Comparison of ENCODE assay signal across 8 mouse cellular contexts in the genomic region with DNA sequence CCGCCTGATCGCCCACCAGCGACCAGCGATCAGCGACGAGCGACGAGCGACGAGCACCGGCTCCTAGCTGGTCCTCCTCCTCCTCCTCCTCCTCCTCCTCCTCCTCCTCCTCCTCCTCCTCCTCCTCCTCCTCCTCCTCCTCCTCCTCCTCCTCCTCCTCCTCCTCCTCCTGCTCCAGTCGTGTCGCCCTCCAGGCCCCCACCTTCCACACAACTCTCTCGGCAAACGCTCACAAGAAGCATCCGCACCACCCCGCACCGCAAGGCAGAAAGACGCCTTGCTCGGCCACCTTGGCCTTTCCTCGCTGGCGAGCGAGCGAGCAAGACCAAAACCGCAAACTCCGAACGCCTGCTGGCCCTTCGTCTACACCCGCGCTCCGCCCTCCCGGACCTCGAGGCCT.
DNase-seq lines count a peak whose midpoint lies in the region; ATAC-seq and TF ChIP-seq lines count a peak whose summit lies in the region.
"Not testable (repeated sequence)": the region's sequence is repeated elsewhere in the genome, so short reads cannot be mapped to it uniquely, and the experiment has no call there.

No protein-coding gene starts in this region.

- H3K9ac ChIP-seq in hindbrain, embryonic 16.5 days (ENCODE audit: low read depth, low read length); liver, postnatal 0 days (replicated peaks): not testable (repeated sequence)

- TF ChIP-seq POLR2A in thymus, adult 2 months (IDR thresholded peaks at IDR 0.05; ENCODE audit: control insufficient read depth, extremely low read depth, insufficient read depth, low read length, poor library complexity) = not testable (repeated sequence)

- not testable (repeated sequence) for DNase-seq in G1E (ENCODE audit: low spot score); liver, postnatal 0 days
- DNase-seq in cerebellum, postnatal 4 days (ENCODE audit: low spot score in 2 of 2) = peak; percentile 27 to 42
- peak; percentile 21 to 26 for DNase-seq in gastrocnemius, postnatal 4 days (ENCODE audit: low spot score in 2 of 2)
- peak; percentile 45 to 55 for DNase-seq in layer of hippocampus, postnatal 10 days (ENCODE audit: low spot score in 2 of 2)
- DNase-seq in ovary, postnatal 14 days (ENCODE audit: low spot score) = peak; percentile 33
- DNase-seq in thymus, adult 2 months = peak; percentile 45

- H3K4me3 ChIP-seq in G1E (ENCODE audit: low read depth, low read length) = peak overlapping the region; percentile 60; the same call in 1 of the 2 replicates
- H3K4me3 ChIP-seq in hindbrain, embryonic 16.5 days (ENCODE audit: low read length) = peak overlapping the region; percentile 37
- H3K4me3 ChIP-seq in liver, postnatal 0 days (ENCODE audit: low read depth, low read length) = not testable (repeated sequence)
- H3K4me3 ChIP-seq in thymus, adult 2 months (ENCODE audit: control insufficient read depth, insufficient read depth, low read length) = peak overlapping the region; percentile 49

- H3K27me3 ChIP-seq in G1E (ENCODE audit: insufficient read depth, low read length); hindbrain, embryonic 16.5 days (replicated peaks; ENCODE audit: control insufficient read depth, insufficient read depth, low read length); liver, postnatal 0 days (ENCODE audit: insufficient read depth, low read length); thymus, adult 2 months (ENCODE audit: control insufficient read depth, insufficient read depth, low read length): not testable (repeated sequence)

- not testable (repeated sequence) for TF ChIP-seq EP300 in liver, postnatal 0 days (IDR thresholded peaks at IDR 0.05; ENCODE audit: low read depth)

- peak overlapping the region; percentile 44 for H3K4me2 ChIP-seq in hindbrain, embryonic 16.5 days (ENCODE audit: low read length)
- peak overlapping the region; percentile 40; the same call in 1 of the 2 replicates for H3K4me2 ChIP-seq in liver, postnatal 0 days (ENCODE audit: low read depth, low read length)

- H3K9me3 ChIP-seq in G1E (replicated peaks); hindbrain, embryonic 16.5 days (ENCODE audit: control insufficient read depth, low read length); liver, postnatal 0 days (ENCODE audit: low read length): not testable (repeated sequence)

- H3K4me1 ChIP-seq in G1E (ENCODE audit: insufficient read depth, low read depth, low read length); hindbrain, embryonic 16.5 days (ENCODE audit: control insufficient read depth, insufficient read depth, low read depth, low read length); liver, postnatal 0 days (ENCODE audit: insufficient read depth); thymus, adult 2 months (replicated peaks; ENCODE audit: control insufficient read depth, insufficient read depth, low read length): not testable (repeated sequence)

- ATAC-seq in G1E (ENCODE audit: extremely low read depth, insufficient number of reproducible peaks, low FRiP score, poor library complexity, severe bottlenecking); hindbrain, embryonic 16.5 days; liver, postnatal 0 days: not testable (repeated sequence)

- not testable (repeated sequence) for H3K27ac ChIP-seq in hindbrain, embryonic 16.5 days (ENCODE audit: low read depth, low read length); liver, postnatal 0 days (ENCODE audit: low read depth); thymus, adult 2 months (ENCODE audit: control insufficient read depth, insufficient read depth, low read length)

- not testable (repeated sequence) for TF ChIP-seq CTCF in G1E (IDR thresholded peaks at IDR 0.05; ENCODE audit: low read depth, low read length); liver, postnatal 0 days (IDR thresholded peaks at IDR 0.05; ENCODE audit: low read depth); thymus, adult 2 months (IDR thresholded peaks at IDR 0.05; ENCODE audit: borderline replicate concordance, control insufficient read depth, extremely low read depth, insufficient read depth, low read length, poor library complexity)

- WGBS in hindbrain, embryonic 16.5 days = 8% methylated on average over 13 of the region's 33 CpGs
- 6% methylated on average over 8 of the region's 33 CpGs for WGBS in liver, postnatal 0 days (ENCODE audit: insufficient replicate concordance)
- WGBS in thymus, adult 2 months = 8% methylated on average over 15 of the region's 33 CpGs

- H3K36me3 ChIP-seq in G1E (replicated peaks); hindbrain, embryonic 16.5 days (ENCODE audit: control insufficient read depth, insufficient read depth, low read length); liver, postnatal 0 days (replicated peaks; ENCODE audit: insufficient read depth, low read length); thymus, adult 2 months (ENCODE audit: control insufficient read depth, insufficient read depth, low read length): not testable (repeated sequence)
